Mouse (Mus musculus) ovary, postnatal 14 days (tissue): ENCODE measurements around the gene Cox15.

ENCODE experiments used
- DNase-seq: peaks from one replicate; pipeline ENCODE4 v3.0.0; 2022; ENCODE audit warnings: low spot score

Cox15 gene

GRCm38 (mm10) chr19:43761543-43762256 is 8.9 kb upstream of the Cox15 start:
- no peak for DNase-seq

DNA sequence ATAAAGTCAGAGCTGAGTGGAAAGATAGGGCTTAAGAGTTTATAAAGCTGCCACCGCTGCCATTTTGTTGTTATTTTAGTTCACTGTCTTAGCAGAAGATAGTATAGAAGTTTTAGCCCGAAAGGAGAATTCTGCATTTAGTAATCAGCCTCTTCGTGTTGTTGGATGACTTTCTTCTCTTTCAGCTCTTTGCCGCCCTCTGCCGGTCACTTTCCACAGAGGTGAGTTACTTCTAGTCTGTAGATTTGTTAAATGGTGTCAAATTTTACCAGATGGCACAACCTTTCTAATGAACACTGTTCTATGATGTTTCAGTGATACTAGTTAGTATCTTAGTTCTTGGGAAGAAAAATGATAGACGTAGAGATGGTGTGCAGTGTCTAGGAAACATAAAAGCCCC is 7.7 kb upstream of the Cox15 start:
- DNase-seq = peak; percentile 63

- DNase-seq = no peak
These were observed 2.1 kb upstream of the Cox15 start for GRCm38 (mm10) chr19:43754872-43755271.

DNA sequence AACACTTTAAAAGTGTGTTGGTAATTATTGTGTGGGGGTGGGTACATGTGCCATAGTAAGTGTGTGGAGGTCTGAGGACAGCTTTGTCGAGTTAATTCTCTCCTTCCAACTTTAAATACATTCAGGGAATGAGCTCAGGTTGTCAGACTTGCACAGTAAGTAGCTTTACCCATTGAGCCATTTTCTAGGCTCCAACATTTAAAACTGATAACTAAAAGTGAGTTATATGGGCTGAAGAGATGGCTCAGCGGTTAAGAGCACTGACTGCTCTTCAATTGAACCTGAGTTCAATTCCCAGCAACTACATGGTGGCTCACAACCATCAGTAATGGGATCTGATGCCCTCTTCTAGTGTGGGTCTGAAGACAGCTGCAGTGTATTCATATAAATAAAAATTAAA is 1.4 kb upstream of the Cox15 start:
- no peak for DNase-seq

GRCm38 (mm10) chr19:43753226-43753835 is 531 bp upstream of the Cox15 start:
- DNase-seq = peak; percentile 80

DNA sequence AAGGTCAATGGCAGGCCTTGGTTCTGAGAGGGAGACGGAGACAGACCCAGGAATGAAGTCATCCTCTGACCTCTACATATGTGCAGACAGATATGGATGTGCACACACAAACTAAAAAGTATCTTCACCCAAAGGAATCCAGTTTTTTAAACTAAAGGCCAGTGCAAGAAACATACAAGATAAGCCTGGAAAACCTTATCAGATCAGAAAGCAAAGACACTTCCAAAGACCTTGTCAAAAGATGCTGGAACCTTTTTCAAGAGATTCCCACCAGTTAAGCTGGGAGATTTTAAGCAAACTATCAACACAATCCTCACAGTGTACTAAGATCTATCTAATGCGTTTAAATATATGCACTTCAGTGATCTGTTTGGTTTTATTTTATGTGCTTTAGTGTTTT is 2.8 kb downstream of the Cox15 start:
- DNase-seq = no peak

- DNase-seq = no peak
These were observed 4.9 kb downstream of the Cox15 start for GRCm38 (mm10) chr19:43747877-43748276.

GRCm38 (mm10) chr19:43745740-43746139 is 7.1 kb downstream of the Cox15 start:
- no peak for DNase-seq

DNA sequence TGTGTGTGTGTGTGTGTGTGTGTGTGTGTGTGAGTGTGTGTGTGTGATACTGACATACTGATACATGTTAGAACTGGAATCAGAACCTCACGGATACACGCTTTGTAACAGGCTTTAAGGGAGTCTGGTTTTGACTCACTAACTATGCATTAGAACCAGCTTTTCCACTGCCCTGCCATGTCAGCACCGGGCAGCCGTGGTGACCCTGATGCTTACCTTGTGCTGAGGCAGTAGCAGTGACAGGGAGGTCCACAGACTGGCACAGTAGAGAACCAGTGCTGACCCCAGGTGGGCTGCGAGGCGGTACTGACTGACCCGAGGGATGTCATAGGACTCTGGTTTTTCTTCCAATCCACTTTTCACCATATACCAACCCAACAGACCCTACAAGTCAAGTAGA is 9.4 kb downstream of the Cox15 start:
- no peak for DNase-seq

DNA sequence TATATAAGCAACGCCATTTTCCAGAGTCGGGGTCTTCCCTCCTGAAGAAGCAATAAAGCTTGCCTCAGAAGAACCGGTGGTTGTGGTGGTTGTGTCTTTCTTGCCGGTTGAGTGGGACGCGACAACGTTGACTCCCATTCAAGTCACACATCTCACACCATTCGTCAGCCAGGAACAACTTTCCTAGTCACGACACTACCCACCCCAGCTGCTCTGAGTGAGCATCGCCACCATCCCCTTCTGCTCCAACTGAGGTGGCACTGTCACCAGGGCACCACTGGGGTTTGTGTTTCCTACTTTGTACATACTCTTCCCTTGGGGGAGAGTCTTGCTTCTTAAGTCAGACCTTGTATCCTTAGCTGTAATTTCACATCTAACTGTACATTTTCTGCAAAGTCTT is 14.4 kb downstream of the Cox15 start:
- no peak for DNase-seq

- no peak for DNase-seq
These were observed 21.6 kb downstream of the Cox15 start for GRCm38 (mm10) chr19:43731157-43731556.

DNA sequence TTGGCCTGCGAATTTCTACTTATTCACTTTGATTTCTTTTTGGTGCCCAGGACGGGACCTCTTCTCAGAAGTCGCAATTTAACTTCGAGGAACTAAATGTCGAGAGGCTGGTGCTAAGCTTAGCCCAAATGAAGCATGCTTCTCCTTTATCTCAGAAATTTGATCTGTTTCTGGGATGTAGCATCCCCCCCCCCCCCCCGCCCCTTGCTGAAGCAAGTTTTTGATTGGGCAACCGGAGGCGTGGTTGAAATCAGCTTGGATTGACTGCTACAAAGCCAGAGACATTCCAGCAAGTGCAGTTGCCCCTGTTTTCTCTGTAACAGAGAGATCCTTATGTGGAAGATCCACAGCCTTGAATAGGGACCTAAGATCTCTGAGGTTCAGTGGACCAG is 22.8 kb downstream of the Cox15 start:
- no peak for DNase-seq

- DNase-seq = peak; percentile 3
These were observed 23.3 kb downstream of the Cox15 start for GRCm38 (mm10) chr19:43729296-43730036.

DNA sequence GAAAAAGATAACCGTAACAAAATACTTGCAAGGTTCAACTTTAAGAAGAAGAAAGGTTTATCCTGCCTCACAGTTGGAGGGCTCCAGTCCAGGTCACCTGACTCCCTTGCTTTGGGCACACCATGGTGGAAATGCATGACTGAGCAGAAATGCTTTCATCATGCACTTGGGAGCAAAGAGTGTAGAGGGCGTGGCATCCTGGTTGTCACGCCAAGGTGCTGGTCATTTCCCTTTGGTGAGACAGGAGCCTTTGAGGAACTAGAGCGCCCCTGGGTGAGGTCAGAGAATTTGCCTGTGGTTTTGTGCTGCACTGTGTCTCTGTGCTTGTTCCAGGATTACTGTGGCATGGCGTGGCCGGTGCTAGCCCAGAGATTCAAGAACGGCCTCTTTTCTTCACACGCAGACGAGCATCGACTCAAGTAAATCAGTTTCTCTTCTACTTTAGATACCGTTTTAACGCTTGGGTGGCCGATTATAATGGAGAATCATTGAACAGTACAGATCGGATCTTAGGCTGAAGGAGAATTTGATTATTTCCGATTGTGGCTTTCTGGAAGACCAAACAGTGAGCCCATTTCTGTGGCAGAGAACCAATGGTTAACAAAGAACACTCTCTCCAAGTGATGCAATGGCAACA is 26.2 kb downstream of the Cox15 start:
- DNase-seq = no peak

- no peak for DNase-seq
These were observed 28.0 kb downstream of the Cox15 start for GRCm38 (mm10) chr19:43724821-43725220.

DNA sequence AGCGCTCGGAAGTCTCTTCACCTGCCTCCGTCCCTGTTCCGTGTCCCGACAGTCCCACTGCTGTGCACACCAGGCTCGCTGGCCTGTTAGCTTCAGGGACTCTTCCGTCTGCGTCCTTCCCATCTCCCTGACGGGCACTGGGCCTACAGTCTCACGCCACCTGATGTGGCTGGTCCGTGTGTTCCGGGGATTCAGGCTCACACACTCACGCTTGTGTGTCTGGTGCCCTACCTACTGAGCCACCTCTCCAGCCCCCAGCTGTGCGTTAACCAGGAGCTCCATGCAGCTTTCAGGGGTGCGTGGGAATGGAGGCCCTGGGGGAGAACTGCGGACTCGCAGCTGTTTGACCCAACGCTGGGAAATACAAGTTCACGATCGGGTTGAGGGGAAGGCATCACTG is 28.6 kb downstream of the Cox15 start:
- no peak for DNase-seq

- no peak for DNase-seq
These were observed 29.3 kb downstream of the Cox15 start for GRCm38 (mm10) chr19:43723501-43723900.

- DNase-seq = no peak
These were observed 29.9 kb downstream of the Cox15 start for GRCm38 (mm10) chr19:43722891-43723290.

GRCm38 (mm10) chr19:43720061-43720460 is 32.7 kb downstream of the Cox15 start:
- no peak for DNase-seq

DNA sequence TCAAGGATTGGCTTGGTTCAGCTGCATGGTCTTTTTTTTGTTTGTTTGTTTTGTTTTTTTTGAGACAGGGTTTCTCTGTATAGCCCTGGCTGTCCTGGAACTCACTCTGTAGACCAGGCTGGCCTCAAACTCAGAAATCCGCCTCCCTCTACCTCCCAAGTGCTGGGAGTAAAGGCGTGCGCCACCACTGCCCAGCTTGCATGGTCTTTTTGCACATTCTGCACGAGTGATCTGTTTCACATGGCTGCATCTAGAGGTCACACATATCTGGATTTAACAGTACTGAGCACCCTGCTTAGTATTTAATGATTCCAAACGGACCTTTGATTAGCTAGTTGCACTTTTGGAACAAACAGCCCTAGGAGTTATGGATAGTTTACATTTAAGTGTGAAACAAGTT is 40.8 kb downstream of the Cox15 start:
- no peak for DNase-seq

GRCm38 (mm10) chr19:43711159-43711916 is 41.5 kb downstream of the Cox15 start:
- no peak for DNase-seq

DNA sequence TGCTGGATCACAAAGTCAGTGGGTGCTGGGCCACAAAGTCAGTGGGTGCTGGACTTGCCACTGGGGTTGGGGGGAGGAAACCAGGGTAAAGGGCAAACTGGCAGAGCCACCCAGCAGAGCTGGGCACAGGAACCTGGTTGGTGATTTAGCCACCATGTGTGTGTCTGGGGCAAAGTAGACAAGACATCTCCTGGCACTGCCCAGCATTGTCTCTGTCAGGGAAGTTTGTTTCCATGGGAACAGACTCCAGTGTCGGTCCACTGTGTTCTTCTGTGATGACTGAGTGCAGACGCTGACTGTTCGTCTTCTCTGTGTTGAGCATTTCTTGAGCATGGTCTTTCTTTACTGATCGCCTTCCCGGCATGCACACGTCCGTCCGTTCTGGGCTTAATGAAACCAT is 43.5 kb downstream of the Cox15 start:
- no peak for DNase-seq
